Mouse (Mus musculus): ENCODE data around the gene Lmntd2.

GRCm38 (mm10) chr7:141164397-141164796 lies 49.5 kb downstream of the Lmntd2 start:
- TF ChIP-seq EP300 (optimal IDR thresholded peaks at IDR 0.05) (no peak), CTCF (IDR thresholded peaks at IDR 0.05; ENCODE audit: low read depth) (no peak)

All from stomach, postnatal 0 days (tissue).